Mouse (Mus musculus): ENCODE data around the gene Slc2a5. TPM values are rescaled to one million over a fixed set of nuclear protein-coding genes. Genes with fewer than 3 reads are reported as not detected.
A peak's percentile ranks its signal among the peaks of the same experiment; 100 is the strongest.

The Slc2a5 gene
- polyA plus RNA-seq, 1 experiment from 2014 or later: 3.3 TPM

- Histone ChIP-seq H3K4me3 (ENCODE audit: low read depth, low read length) (no peak overlapping the region), H3K27me3 (ENCODE audit: control insufficient read depth, insufficient read depth, low read length) (no peaks in the 10 kb centered on the region), H3K4me2 (ENCODE audit: low read depth) (no peak overlapping the region), H3K27ac (ENCODE audit: low read depth, low read length) (peak overlapping the region; percentile 74), H3K9me3 (ENCODE audit: control insufficient read depth, low read length) (no peaks in the 10 kb centered on the region), H3K9ac (ENCODE audit: low read length) (0 out of 2 replicates have a peak overlapping the region, but pooled peaks have one; percentile 15), H3K4me1 (ENCODE audit: control insufficient read depth, insufficient read depth, low read length) (peaks cover 16% of the 10 kb centered on the region), H3K36me3 (ENCODE audit: control insufficient read depth, insufficient read depth, low read length) (no peaks in the 10 kb centered on the region)
- WGBS: 18% methylated on average over 5 of the region's 5 CpGs
- DNase-seq (ENCODE audit: low spot score) (peak; percentile 51), ATAC-seq (ENCODE audit: insufficient read depth, low FRiP score, low TSS enrichment) (0 out of 2 replicates have a peak, but pooled peaks have one; percentile 13)
Observed at GRCm38 (mm10) chr4:150094463-150094789, 24.7 kb upstream of the Slc2a5 start.

- no peak for ATAC-seq (ENCODE audit: insufficient read depth, low FRiP score, low TSS enrichment)
- Histone ChIP-seq H3K9ac (ENCODE audit: low read length) (no peak overlapping the region), H3K4me1 (ENCODE audit: control insufficient read depth, insufficient read depth, low read length) (peaks cover 16% of the 10 kb centered on the region), H3K27ac (ENCODE audit: low read depth, low read length) (no peak overlapping the region), H3K4me3 (ENCODE audit: low read depth, low read length) (no peak overlapping the region), H3K36me3 (ENCODE audit: control insufficient read depth, insufficient read depth, low read length) (no peaks in the 10 kb centered on the region), H3K9me3 (ENCODE audit: control insufficient read depth, low read length) (no peaks in the 10 kb centered on the region), H3K27me3 (ENCODE audit: control insufficient read depth, insufficient read depth, low read length) (no peaks in the 10 kb centered on the region), H3K4me2 (ENCODE audit: low read depth) (no peak overlapping the region)
- no peak for DNase-seq (ENCODE audit: low spot score)
- 80% methylated on average over 7 of the region's 7 CpGs for WGBS
Observed at GRCm38 (mm10) chr4:150096309-150096708, 22.8 kb upstream of the Slc2a5 start.

- Histone ChIP-seq H3K4me1 (ENCODE audit: control insufficient read depth, insufficient read depth, low read length) (peaks cover 16% of the 10 kb centered on the region), H3K27me3 (ENCODE audit: control insufficient read depth, insufficient read depth, low read length) (no peaks in the 10 kb centered on the region)
- 88% methylated on average over 4 of the region's 4 CpGs for WGBS
Observed at GRCm38 (mm10) chr4:150097847-150098246, 21.2 kb upstream of the Slc2a5 start.

GRCm38 (mm10) chr4:150098880-150099279 is 20.2 kb upstream of the Slc2a5 start:
- no peak for ATAC-seq (ENCODE audit: insufficient read depth, low FRiP score, low TSS enrichment)
- Histone ChIP-seq H3K9ac (ENCODE audit: low read length) (no peak overlapping the region), H3K27ac (ENCODE audit: low read depth, low read length) (no peak overlapping the region), H3K4me3 (ENCODE audit: low read depth, low read length) (no peak overlapping the region), H3K4me2 (ENCODE audit: low read depth) (no peak overlapping the region), H3K27me3 (ENCODE audit: control insufficient read depth, insufficient read depth, low read length) (no peaks in the 10 kb centered on the region), H3K36me3 (ENCODE audit: control insufficient read depth, insufficient read depth, low read length) (no peaks in the 10 kb centered on the region), H3K9me3 (ENCODE audit: control insufficient read depth, low read length) (no peaks in the 10 kb centered on the region), H3K4me1 (ENCODE audit: control insufficient read depth, insufficient read depth, low read length) (peaks cover 14% of the 10 kb centered on the region)
- DNase-seq (ENCODE audit: low spot score): peak; percentile 48
- 23% methylated on average over 10 of the region's 10 CpGs for WGBS

More at GRCm38 (mm10) chr4:150097847-150098246, 21.2 kb upstream of the Slc2a5 start:
- Histone ChIP-seq H3K27ac (ENCODE audit: low read depth, low read length) (no peak overlapping the region), H3K4me2 (ENCODE audit: low read depth) (no peak overlapping the region), H3K9ac (ENCODE audit: low read length) (no peak overlapping the region), H3K4me3 (ENCODE audit: low read depth, low read length) (no peak overlapping the region), H3K36me3 (ENCODE audit: control insufficient read depth, insufficient read depth, low read length) (no peaks in the 10 kb centered on the region), H3K9me3 (ENCODE audit: control insufficient read depth, low read length) (no peaks in the 10 kb centered on the region)
- ATAC-seq (ENCODE audit: insufficient read depth, low FRiP score, low TSS enrichment) (no peak), DNase-seq (ENCODE audit: low spot score) (no peak)

GRCm38 (mm10) chr4:150102822-150103221 is 16.3 kb upstream of the Slc2a5 start:
- DNase-seq (ENCODE audit: low spot score) (no peak), ATAC-seq (ENCODE audit: insufficient read depth, low FRiP score, low TSS enrichment) (no peak)
- Histone ChIP-seq H3K4me2 (ENCODE audit: low read depth) (no peak overlapping the region), H3K4me1 (ENCODE audit: control insufficient read depth, insufficient read depth, low read length) (no peaks in the 10 kb centered on the region), H3K4me3 (ENCODE audit: low read depth, low read length) (no peak overlapping the region), H3K27ac (ENCODE audit: low read depth, low read length) (no peak overlapping the region), H3K9me3 (ENCODE audit: control insufficient read depth, low read length) (no peaks in the 10 kb centered on the region), H3K27me3 (ENCODE audit: control insufficient read depth, insufficient read depth, low read length) (no peaks in the 10 kb centered on the region), H3K9ac (ENCODE audit: low read length) (no peak overlapping the region), H3K36me3 (ENCODE audit: control insufficient read depth, insufficient read depth, low read length) (no peaks in the 10 kb centered on the region)
- WGBS: 92% methylated on average over 7 of the region's 7 CpGs

- Histone ChIP-seq H3K27ac (ENCODE audit: low read depth, low read length) (no peak overlapping the region), H3K9ac (ENCODE audit: low read length) (no peak overlapping the region), H3K36me3 (ENCODE audit: control insufficient read depth, insufficient read depth, low read length) (no peaks in the 10 kb centered on the region), H3K4me1 (ENCODE audit: control insufficient read depth, insufficient read depth, low read length) (no peaks in the 10 kb centered on the region), H3K4me2 (ENCODE audit: low read depth) (no peak overlapping the region), H3K4me3 (ENCODE audit: low read depth, low read length) (no peak overlapping the region), H3K27me3 (ENCODE audit: control insufficient read depth, insufficient read depth, low read length) (no peaks in the 10 kb centered on the region), H3K9me3 (ENCODE audit: control insufficient read depth, low read length) (no peaks in the 10 kb centered on the region)
- 69% methylated on average over 7 of the region's 7 CpGs for WGBS
- no peak for DNase-seq (ENCODE audit: low spot score)
- no peak for ATAC-seq (ENCODE audit: insufficient read depth, low FRiP score, low TSS enrichment)
Observed at GRCm38 (mm10) chr4:150105671-150106070, 13.4 kb upstream of the Slc2a5 start.

- WGBS: 72% methylated on average over 5 of the region's 5 CpGs
- H3K4me3 ChIP-seq (ENCODE audit: low read depth, low read length): no peak overlapping the region
- no peak overlapping the region for H3K4me2 ChIP-seq (ENCODE audit: low read depth)
Observed at GRCm38 (mm10) chr4:150106637-150107036, 12.4 kb upstream of the Slc2a5 start.

GRCm38 (mm10) chr4:150109636-150110035 is 9.4 kb upstream of the Slc2a5 start:
- no peaks in the 10 kb centered on the region for H3K36me3 ChIP-seq (ENCODE audit: control insufficient read depth, insufficient read depth, low read length)
- no peak overlapping the region for H3K4me2 ChIP-seq (ENCODE audit: low read depth)
- ATAC-seq (ENCODE audit: insufficient read depth, low FRiP score, low TSS enrichment): no peak
- no peak overlapping the region for H3K4me3 ChIP-seq (ENCODE audit: low read depth, low read length)
- 77% methylated on average over 3 of the region's 3 CpGs for WGBS
- H3K9ac ChIP-seq (ENCODE audit: low read length): no peak overlapping the region
- no peaks in the 10 kb centered on the region for H3K9me3 ChIP-seq (ENCODE audit: control insufficient read depth, low read length)
- no peaks in the 10 kb centered on the region for H3K4me1 ChIP-seq (ENCODE audit: control insufficient read depth, insufficient read depth, low read length)
- no peak for DNase-seq (ENCODE audit: low spot score)
- H3K27ac ChIP-seq (ENCODE audit: low read depth, low read length): no peak overlapping the region
- no peaks in the 10 kb centered on the region for H3K27me3 ChIP-seq (ENCODE audit: control insufficient read depth, insufficient read depth, low read length)

More at GRCm38 (mm10) chr4:150106637-150107036, 12.4 kb upstream of the Slc2a5 start:
- no peaks in the 10 kb centered on the region for H3K27me3 ChIP-seq (ENCODE audit: control insufficient read depth, insufficient read depth, low read length)
- 0 out of 2 replicates have a peak overlapping the region, but pooled peaks have one; percentile 1 for H3K27ac ChIP-seq (ENCODE audit: low read depth, low read length)
- H3K9ac ChIP-seq (ENCODE audit: low read length): no peak overlapping the region
- no peaks in the 10 kb centered on the region for H3K36me3 ChIP-seq (ENCODE audit: control insufficient read depth, insufficient read depth, low read length)
- ATAC-seq (ENCODE audit: insufficient read depth, low FRiP score, low TSS enrichment): no peak
- H3K4me1 ChIP-seq (ENCODE audit: control insufficient read depth, insufficient read depth, low read length): no peaks in the 10 kb centered on the region
- no peaks in the 10 kb centered on the region for H3K9me3 ChIP-seq (ENCODE audit: control insufficient read depth, low read length)
- DNase-seq (ENCODE audit: low spot score): no peak

- 81% methylated on average over 9 of the region's 9 CpGs for WGBS
- no peak overlapping the region for H3K4me2 ChIP-seq (ENCODE audit: low read depth)
- DNase-seq (ENCODE audit: low spot score) (no peak), ATAC-seq (ENCODE audit: insufficient read depth, low FRiP score, low TSS enrichment) (no peak)
- H3K27me3 ChIP-seq (ENCODE audit: control insufficient read depth, insufficient read depth, low read length): no peaks in the 10 kb centered on the region
- H3K4me3 ChIP-seq (ENCODE audit: low read depth, low read length): no peak overlapping the region
- H3K4me1 ChIP-seq (ENCODE audit: control insufficient read depth, insufficient read depth, low read length): no peaks in the 10 kb centered on the region
- H3K9ac ChIP-seq (ENCODE audit: low read length): no peak overlapping the region
- H3K9me3 ChIP-seq (ENCODE audit: control insufficient read depth, low read length): no peaks in the 10 kb centered on the region
- H3K36me3 ChIP-seq (ENCODE audit: control insufficient read depth, insufficient read depth, low read length): no peaks in the 10 kb centered on the region
- H3K27ac ChIP-seq (ENCODE audit: low read depth, low read length): no peak overlapping the region
Observed at GRCm38 (mm10) chr4:150110373-150110772, 8.7 kb upstream of the Slc2a5 start.
